Mouse (Mus musculus) kidney, adult 2 months (tissue): ENCODE measurements at regions not wholly inside any gene's neighbourhood (a gene's known extent, or its start where the extent isn't known, plus 50 kb on each side); places are given as distances from the start of the nearest gene placed in this dataset.

Source experiments
- CTCF ChIP-seq: fragments of 200-500 bp; conservative IDR thresholded peaks from 2 replicates; pipeline ENCODE4 v1.5.1; 2011; ENCODE audit warnings: low read depth, mild to moderate bottlenecking, control low read depth, low read length, moderate library complexity, mixed read lengths; ENCODE audit not compliant: insufficient read depth, insufficient read length
- POLR2A ChIP-seq: fragments of 200-500 bp; IDR thresholded peaks from one replicate; pipeline ENCODE4 v1.6.1; 2011; ENCODE audit warnings: low read depth, low read length, control low read depth

DNA sequence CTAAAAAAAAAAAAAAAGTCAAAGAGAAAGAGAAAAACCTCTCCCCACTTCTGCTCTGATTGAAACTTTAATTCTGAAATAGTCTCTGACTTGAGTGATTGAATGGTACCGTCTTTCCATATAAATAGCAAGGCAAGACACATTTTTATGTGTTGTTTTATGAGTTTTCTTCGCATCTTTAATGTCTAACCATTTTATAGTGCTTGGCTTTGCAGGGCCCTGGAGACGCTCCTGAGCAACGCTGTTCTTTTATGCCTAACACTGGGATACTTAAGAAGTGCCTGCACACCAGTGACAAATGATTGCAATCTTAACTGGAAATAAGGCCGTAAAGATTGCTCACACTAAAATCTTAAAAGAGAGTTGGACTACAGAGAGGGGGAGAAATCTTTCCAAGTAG is 198.1 kb downstream of the Pmp22 start:
- TF ChIP-seq CTCF (no peak), POLR2A (no peak)
